In the genomic region with DNA sequence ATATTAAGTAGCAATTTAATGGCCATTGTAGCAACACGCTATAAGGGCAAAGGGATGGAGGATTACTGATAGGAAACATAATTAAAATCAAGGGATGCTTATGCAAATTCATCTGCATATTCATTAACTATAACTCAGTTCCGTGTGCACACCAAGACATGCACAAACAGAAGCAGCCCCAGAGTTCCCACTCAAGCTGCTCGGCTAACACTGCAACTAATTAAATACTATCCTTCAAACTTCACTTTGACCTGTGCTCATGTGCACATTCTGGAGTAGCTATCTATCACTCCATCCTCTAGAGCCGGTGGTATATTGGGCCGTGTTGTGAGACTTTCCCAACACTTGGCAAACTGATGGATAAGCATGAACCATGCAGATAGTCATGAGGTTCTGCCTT, we compare ENCODE assay signal across 21 mouse cellular contexts.
DNase-seq lines count a peak whose midpoint lies in the region; ATAC-seq and TF ChIP-seq lines count a peak whose summit lies in the region.
"Had no signal": no experiment of that assay in that cellular context is flagged by ENCODE, and none has a peak within 500 bp of the region (broad histone marks: within the 10 kb centered on the region; RNA-seq: fewer than 3 reads in every experiment).

No protein-coding gene starts in this region.

- 73% methylated on average over 5 of the region's 5 CpGs for WGBS in heart, embryonic 13.5 days
- 80% methylated on average over 5 of the region's 5 CpGs for WGBS in heart, embryonic 10.5 days
- 76% methylated on average over 5 of the region's 5 CpGs for WGBS in kidney, embryonic 15.5 days
- WGBS in kidney, embryonic 14.5 days: 86% methylated on average over 5 of the region's 5 CpGs
- WGBS in midbrain, embryonic 14.5 days: 68% methylated on average over 5 of the region's 5 CpGs
- WGBS in midbrain, postnatal 0 days: 68% methylated on average over 5 of the region's 5 CpGs

- no peak for TF ChIP-seq CTCF in midbrain, postnatal 0 days (IDR thresholded peaks at IDR 0.05)

- no peaks in the 10 kb centered on the region for H3K9me3 ChIP-seq in heart, embryonic 13.5 days
- no peaks in the 10 kb centered on the region for H3K9me3 ChIP-seq in heart, embryonic 10.5 days
- no peaks in the 10 kb centered on the region for H3K9me3 ChIP-seq in kidney, embryonic 15.5 days (replicated peaks)
- H3K9me3 ChIP-seq in kidney, embryonic 14.5 days (ENCODE audit: control insufficient read depth, low read length): no peaks in the 10 kb centered on the region
- no peaks in the 10 kb centered on the region for H3K9me3 ChIP-seq in midbrain, embryonic 14.5 days (ENCODE audit: control insufficient read depth, low read length)
- no peaks in the 10 kb centered on the region for H3K9me3 ChIP-seq in midbrain, postnatal 0 days (ENCODE audit: low read length)
- H3K9me3 ChIP-seq: embryonic facial prominence, embryonic 15.5 days; forebrain, embryonic 10.5 days; forebrain, embryonic 15.5 days; hindbrain, embryonic 12.5 days had no signal

- H3K4me1 ChIP-seq in heart, embryonic 13.5 days: peaks cover 34% of the 10 kb centered on the region
- peaks cover 10% of the 10 kb centered on the region for H3K4me1 ChIP-seq in heart, embryonic 10.5 days
- H3K4me1 ChIP-seq in kidney, embryonic 15.5 days: peaks cover 15% of the 10 kb centered on the region
- H3K4me1 ChIP-seq in kidney, embryonic 14.5 days (ENCODE audit: control insufficient read depth, insufficient read depth, low read length): peaks cover 3% of the 10 kb centered on the region; the same call in 1 of the 2 replicates
- H3K4me1 ChIP-seq in midbrain, embryonic 14.5 days (ENCODE audit: control insufficient read depth, insufficient read depth, low read length): no peaks in the 10 kb centered on the region
- H3K4me1 ChIP-seq in midbrain, postnatal 0 days (ENCODE audit: insufficient read depth, low read length): 0 out of 2 replicates have a peak, but pooled peaks cover 3% of the 10 kb centered on the region
- H3K4me1 ChIP-seq: hindbrain, embryonic 12.5 days had no signal

- H3K9ac ChIP-seq in heart, embryonic 13.5 days: no peak overlapping the region
- H3K9ac ChIP-seq in kidney, embryonic 15.5 days: no peak overlapping the region
- H3K9ac ChIP-seq in kidney, embryonic 14.5 days (ENCODE audit: low read depth, low read length): no peak overlapping the region
- H3K9ac ChIP-seq in midbrain, embryonic 14.5 days (replicated peaks; ENCODE audit: low read length): no peak overlapping the region
- H3K9ac ChIP-seq in midbrain, postnatal 0 days (replicated peaks; ENCODE audit: low read length, poor library complexity, severe bottlenecking): no peak overlapping the region
- H3K9ac ChIP-seq: embryonic facial prominence, embryonic 15.5 days; forebrain, embryonic 15.5 days; hindbrain, embryonic 12.5 days had no signal

- H3K4me2 ChIP-seq in heart, embryonic 13.5 days: no peak overlapping the region
- no peak overlapping the region for H3K4me2 ChIP-seq in kidney, embryonic 15.5 days
- H3K4me2 ChIP-seq in kidney, embryonic 14.5 days (replicated peaks; ENCODE audit: low read depth, low read length): no peak overlapping the region
- H3K4me2 ChIP-seq in midbrain, embryonic 14.5 days (ENCODE audit: low read length): no peak overlapping the region
- no peak overlapping the region for H3K4me2 ChIP-seq in midbrain, postnatal 0 days (ENCODE audit: low read depth, low read length, poor library complexity, severe bottlenecking)
- H3K4me2 ChIP-seq: embryonic facial prominence, embryonic 15.5 days; forebrain, embryonic 15.5 days; heart, embryonic 11.5 days; hindbrain, embryonic 12.5 days had no signal

- DNase-seq in cerebellum, postnatal 25 days: peak; percentile 15 to 38
- DNase-seq in cerebellum, adult 11 months: no peak
- no peak for DNase-seq in heart, embryonic 10.5 days (ENCODE audit: low spot score)
- no peak for DNase-seq in midbrain, embryonic 14.5 days
- DNase-seq in midbrain, postnatal 0 days (ENCODE audit: low spot score): no peak
- DNase-seq: adrenal gland, postnatal 10 days; cerebellum, adult 11-12 months; cerebellum, postnatal 10 days; gastrocnemius, postnatal 25 days had no signal

- peak overlapping the region; percentile 66 for H3K27ac ChIP-seq in heart, embryonic 13.5 days (replicated peaks)
- H3K27ac ChIP-seq in heart, embryonic 10.5 days: no peak overlapping the region
- 0 out of 2 replicates have a peak overlapping the region, but pooled peaks have one; percentile 81 for H3K27ac ChIP-seq in kidney, embryonic 15.5 days
- no peak overlapping the region; the same call in 1 of the 2 replicates for H3K27ac ChIP-seq in kidney, embryonic 14.5 days (ENCODE audit: low read depth, low read length)
- H3K27ac ChIP-seq in midbrain, embryonic 14.5 days (replicated peaks; ENCODE audit: low read depth, low read length): no peak overlapping the region
- no peak overlapping the region for H3K27ac ChIP-seq in midbrain, postnatal 0 days (ENCODE audit: low read depth, low read length)
- H3K27ac ChIP-seq: embryonic facial prominence, embryonic 15.5 days; forebrain, embryonic 10.5 days; forebrain, embryonic 15.5 days; hindbrain, embryonic 12.5 days had no signal

- no peak overlapping the region for H3K4me3 ChIP-seq in heart, embryonic 13.5 days
- H3K4me3 ChIP-seq in heart, embryonic 10.5 days: no peak overlapping the region
- no peak overlapping the region for H3K4me3 ChIP-seq in kidney, embryonic 15.5 days (replicated peaks)
- no peak overlapping the region for H3K4me3 ChIP-seq in kidney, embryonic 14.5 days (ENCODE audit: low read length)
- no peak overlapping the region for H3K4me3 ChIP-seq in midbrain, embryonic 14.5 days (replicated peaks; ENCODE audit: low read depth, low read length)
- H3K4me3 ChIP-seq in midbrain, postnatal 0 days (ENCODE audit: low read depth, low read length): no peak overlapping the region
- H3K4me3 ChIP-seq: embryonic facial prominence, embryonic 15.5 days; erythroblast, embryonic 14.5 days; forebrain, embryonic 10.5 days; forebrain, embryonic 15.5 days; hindbrain, embryonic 12.5 days had no signal

- H3K27me3 ChIP-seq in heart, embryonic 13.5 days (replicated peaks): no peaks in the 10 kb centered on the region
- H3K27me3 ChIP-seq in heart, embryonic 10.5 days (ENCODE audit: insufficient read depth, poor library complexity, severe bottlenecking): no peaks in the 10 kb centered on the region
- no peaks in the 10 kb centered on the region for H3K27me3 ChIP-seq in kidney, embryonic 15.5 days
- H3K27me3 ChIP-seq in kidney, embryonic 14.5 days (ENCODE audit: control insufficient read depth, insufficient read depth, low read length): no peaks in the 10 kb centered on the region
- H3K27me3 ChIP-seq in midbrain, embryonic 14.5 days (ENCODE audit: control insufficient read depth, insufficient read depth, low read length): no peaks in the 10 kb centered on the region
- H3K27me3 ChIP-seq in midbrain, postnatal 0 days (ENCODE audit: insufficient read depth, low read length): no peaks in the 10 kb centered on the region
- H3K27me3 ChIP-seq: embryonic facial prominence, embryonic 15.5 days; forebrain, embryonic 15.5 days; hindbrain, embryonic 12.5 days had no signal

- no peak for ATAC-seq in heart, embryonic 13.5 days (ENCODE audit: extremely low read depth, insufficient number of reproducible peaks, low FRiP score, low TSS enrichment)
- ATAC-seq in kidney, embryonic 15.5 days (replicated peaks; ENCODE audit: low FRiP score): no peak
- ATAC-seq in kidney, embryonic 14.5 days (ENCODE audit: low FRiP score, low TSS enrichment): no peak
- ATAC-seq in midbrain, embryonic 14.5 days (ENCODE audit: low FRiP score, low TSS enrichment): peak; percentile 41; the same call in 1 of the 2 replicates
- no peak for ATAC-seq in midbrain, postnatal 0 days (ENCODE audit: low FRiP score)
- ATAC-seq: forebrain, embryonic 15.5 days; hindbrain, embryonic 16.5 days; inflammation-experienced regulatory T-cells, adult 6 months; intestine, postnatal 0 days had no signal

- 0 out of 2 replicates have a peak, but pooled peaks cover 3% of the 10 kb centered on the region for H3K36me3 ChIP-seq in heart, embryonic 13.5 days
- H3K36me3 ChIP-seq in heart, embryonic 10.5 days: no peaks in the 10 kb centered on the region
- H3K36me3 ChIP-seq in kidney, embryonic 15.5 days: no peaks in the 10 kb centered on the region
- no peaks in the 10 kb centered on the region for H3K36me3 ChIP-seq in kidney, embryonic 14.5 days (ENCODE audit: control insufficient read depth, insufficient read depth, low read length)
- H3K36me3 ChIP-seq in midbrain, embryonic 14.5 days (ENCODE audit: control insufficient read depth, insufficient read depth, low read length): no peaks in the 10 kb centered on the region
- H3K36me3 ChIP-seq in midbrain, postnatal 0 days (ENCODE audit: insufficient read depth, low read length): no peaks in the 10 kb centered on the region
- H3K36me3 ChIP-seq: embryonic facial prominence, embryonic 15.5 days; forebrain, embryonic 10.5 days; forebrain, embryonic 15.5 days; hindbrain, embryonic 12.5 days had no signal

Comparison
In these comparisons a context has a peak if more than half of its experiments do, and no peak if none do; other contexts are left out.
1. DNase-seq: peak in cerebellum, postnatal 25 days (2 of 2); none in cerebellum, adult 11 months (single experiment), heart, embryonic 10.5 days (single experiment), midbrain, embryonic 14.5 days (single experiment) and midbrain, postnatal 0 days (single experiment).
2. H3K27ac ChIP-seq: peak in heart, embryonic 13.5 days (single experiment) and kidney, embryonic 15.5 days (single experiment); none in heart, embryonic 10.5 days (single experiment), kidney, embryonic 14.5 days (single experiment), midbrain, embryonic 14.5 days (single experiment) and midbrain, postnatal 0 days (single experiment).